Mouse (Mus musculus) heart, adult 2 months (tissue): ENCODE data around the gene Gm20388.

ENCODE experiments used
- CTCF ChIP-seq: fragments of 200-600 bp; IDR thresholded peaks from 2 replicates; pipeline ENCODE4 v1.8.1; 2022; ENCODE audit warnings: antibody characterized with exemption, mild to moderate bottlenecking, moderate library complexity
- EP300 ChIP-seq: fragments of 200-500 bp; IDR thresholded peaks from 2 replicates; pipeline ENCODE4 v1.6.1; 2011; ENCODE audit warnings: low read depth, low read length, control low read depth; ENCODE audit not compliant: insufficient read depth
- POLR2A ChIP-seq: fragments of 200-500 bp; IDR thresholded peaks from 2 replicates; pipeline ENCODE4 v1.6.1; 2011; ENCODE audit warnings: mild to moderate bottlenecking, low read depth, low read length, control low read depth; ENCODE audit not compliant: insufficient read depth

DNA sequence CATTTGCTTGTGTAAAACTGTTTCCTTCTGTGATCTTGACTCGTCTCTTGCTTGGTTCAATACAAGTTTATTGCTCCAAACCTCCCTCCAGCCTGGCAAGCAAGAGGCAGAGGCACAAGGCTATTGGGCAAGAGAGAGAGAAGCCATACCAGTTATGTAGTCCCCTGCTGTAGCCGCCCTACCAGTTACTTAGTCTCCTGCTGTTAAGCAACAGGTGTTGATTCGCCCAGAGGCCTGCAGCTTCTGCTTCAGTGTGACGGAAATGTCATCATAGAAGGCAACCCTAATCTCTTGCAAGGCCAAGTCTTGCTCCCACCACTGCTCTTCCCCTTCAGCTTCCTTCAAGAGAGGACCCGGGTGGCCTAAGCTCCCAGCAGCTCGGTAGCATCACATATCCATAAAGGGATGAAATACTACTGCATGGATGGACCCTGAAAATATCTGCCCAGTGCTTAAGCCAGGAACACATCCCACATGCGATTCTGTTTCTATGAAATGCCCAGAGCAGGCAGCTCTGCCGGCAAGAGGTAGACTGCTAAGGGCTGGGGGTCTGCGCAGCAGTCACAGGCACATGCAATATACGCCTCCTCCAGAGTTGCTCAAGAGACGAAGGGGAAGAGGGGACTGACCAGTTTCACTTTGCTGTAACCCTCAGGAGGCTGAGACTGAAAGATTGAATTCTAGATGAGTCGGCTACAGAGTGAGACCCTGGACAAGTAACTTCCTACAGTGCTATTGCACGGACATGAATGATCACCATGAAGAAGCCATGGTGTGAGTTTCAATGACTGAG is 3369.9 kb downstream of the Gm20388 start:
- no peak for TF ChIP-seq POLR2A
- TF ChIP-seq EP300: no peak
- no peak for TF ChIP-seq CTCF
